Comparison of ENCODE assay signal across 8 mouse cellular contexts in genomic region chr5:33982731-33983259, GRCm38 (mm10). TPM values are rescaled to one million over a fixed set of nuclear protein-coding genes. Genes with fewer than 3 reads are reported as not detected.
DNase-seq lines count a peak whose midpoint lies in the region; ATAC-seq and TF ChIP-seq lines count a peak whose summit lies in the region.

No protein-coding gene starts in this region.

- peak overlapping the region; percentile 97 for H3K4me2 ChIP-seq in heart, embryonic 13.5 days
- peak overlapping the region; percentile 58 for H3K4me2 ChIP-seq in liver, embryonic 14.5 days (ENCODE audit: low read depth)

- H3K4me3 ChIP-seq in heart, embryonic 13.5 days, result peak overlapping the region; percentile 89
- peak overlapping the region; percentile 91 for H3K4me3 ChIP-seq in forebrain, embryonic 10.5 days
- peak overlapping the region; percentile 55 to 63 for H3K4me3 ChIP-seq in liver, embryonic 14.5 days (ENCODE audit: insufficient read depth in 1 of 2, low read depth in 2 of 2, low read length in 2 of 2)

- ATAC-seq in heart, embryonic 13.5 days (ENCODE audit: extremely low read depth, insufficient number of reproducible peaks, low FRiP score, low TSS enrichment), result no peak
- no peak for ATAC-seq in liver, embryonic 14.5 days (ENCODE audit: insufficient read depth)
- no peak for ATAC-seq in megakaryocyte progenitor cell, adult 5-6 weeks (replicated peaks; ENCODE audit: poor library complexity)
- ATAC-seq in cerebellum, adult (ENCODE audit: insufficient number of reproducible peaks, low FRiP score, low TSS enrichment), result no peak

- no peak for DNase-seq in heart, adult 11 months
- DNase-seq in NIH3T3 (ENCODE audit: low read depth), result peak; percentile 39
- DNase-seq in forebrain, embryonic 10.5 days (ENCODE audit: extremely low spot score, low spot score), result no peak
- DNase-seq in liver, embryonic 14.5 days (ENCODE audit: low read depth in 3 of 3, low spot score in 3 of 3), result no peak
- DNase-seq in cerebellum, adult 11 months, result no peak

- no peak for TF ChIP-seq CTCF in liver, embryonic 14.5 days (IDR thresholded peaks at IDR 0.05; ENCODE audit: low read depth)

- 0 out of 2 replicates have a peak, but pooled peaks cover 6% of the 10 kb centered on the region for H3K36me3 ChIP-seq in heart, embryonic 13.5 days
- H3K36me3 ChIP-seq in forebrain, embryonic 10.5 days (replicated peaks), result peaks cover 32% of the 10 kb centered on the region
- no peaks in the 10 kb centered on the region for H3K36me3 ChIP-seq in liver, embryonic 14.5 days (replicated peaks; ENCODE audit: control insufficient read depth, insufficient read depth, low read depth)

- H3K27ac ChIP-seq in heart, embryonic 13.5 days (replicated peaks), result peak overlapping the region; percentile 48
- peak overlapping the region; percentile 96 for H3K27ac ChIP-seq in forebrain, embryonic 10.5 days
- no peak overlapping the region for H3K27ac ChIP-seq in liver, embryonic 14.5 days

- peaks cover 10% of the 10 kb centered on the region for H3K4me1 ChIP-seq in heart, embryonic 13.5 days
- peaks cover 39% of the 10 kb centered on the region for H3K4me1 ChIP-seq in forebrain, embryonic 10.5 days
- H3K4me1 ChIP-seq in liver, embryonic 14.5 days (replicated peaks; ENCODE audit: control insufficient read depth in 2 of 2, insufficient read depth in 2 of 2, low read length in 1 of 2), result no peaks in the 10 kb centered on the region

- 3% methylated on average over 26 of the region's 26 CpGs for WGBS in heart, embryonic 13.5 days
- 7% methylated on average over 26 of the region's 26 CpGs for WGBS in forebrain, embryonic 10.5 days
- 5% methylated on average over 26 of the region's 26 CpGs for WGBS in liver, embryonic 14.5 days (ENCODE audit: insufficient replicate concordance)

- peaks cover 14% of the 10 kb centered on the region for H3K27me3 ChIP-seq in heart, embryonic 13.5 days (replicated peaks)
- peaks cover 14% of the 10 kb centered on the region; the same call in 1 of the 2 replicates for H3K27me3 ChIP-seq in forebrain, embryonic 10.5 days (ENCODE audit: poor library complexity, severe bottlenecking)
- peaks cover 23% of the 10 kb centered on the region for H3K27me3 ChIP-seq in liver, embryonic 14.5 days (ENCODE audit: control insufficient read depth, insufficient read depth, low read length)

- TF ChIP-seq EP300 in liver, embryonic 14.5 days (IDR thresholded peaks at IDR 0.05; ENCODE audit: low read depth), result no peak

- no peaks in the 10 kb centered on the region for H3K9me3 ChIP-seq in heart, embryonic 13.5 days
- H3K9me3 ChIP-seq in forebrain, embryonic 10.5 days, result 0 out of 2 replicates have a peak, but pooled peaks cover 5% of the 10 kb centered on the region
- no peaks in the 10 kb centered on the region for H3K9me3 ChIP-seq in liver, embryonic 14.5 days (ENCODE audit: control insufficient read depth, low read length)

- peak overlapping the region; percentile 89 for H3K9ac ChIP-seq in heart, embryonic 13.5 days
- no peak overlapping the region for H3K9ac ChIP-seq in liver, embryonic 14.5 days (replicated peaks)

RNA-seq across cellular contexts. Expression of gene Gm1673, which starts 0.4 kb away (rescaled TPM):
- polyA plus RNA-seq in heart, embryonic 13.5 days (2015; fragmentation: Nextera tagmentation; extraction: Ambion mirVana), result 81.5 and 82.8 TPM in 2 replicates
- 256 and 263 TPM in 2 replicates for polyA plus RNA-seq in forebrain, embryonic 10.5 days (2016; fragmentation: Nextera tagmentation; extraction: Ambion mirVana)
- 2.6 and 3.4 TPM in 2 replicates for polyA plus RNA-seq in liver, embryonic 14.5 days (2012; rRNA removed)
- polyA plus RNA-seq in liver, embryonic 14.5 days (2014; fragmentation: Nextera tagmentation; extraction: Ambion mirVana), result 1.7 and 2.7 TPM in 2 replicates
- 0.79 and 1.1 TPM in 2 replicates for total RNA-seq in megakaryocyte progenitor cell, adult 5-6 weeks (2015)
- total RNA-seq in megakaryocyte progenitor cell, adult 5-6 weeks (2017), result 1.1 and 3.7 TPM in 2 replicates

RNA-seq across cellular contexts. Expression of gene Nat8l, which starts 13.0 kb away (rescaled TPM):
- 0.35 and 0.70 TPM in 2 replicates for polyA plus RNA-seq in heart, embryonic 13.5 days (2015; fragmentation: Nextera tagmentation; extraction: Ambion mirVana)
- 1.5 and 1.6 TPM in 2 replicates for polyA plus RNA-seq in forebrain, embryonic 10.5 days (2016; fragmentation: Nextera tagmentation; extraction: Ambion mirVana)
- 0.15 and 0.17 TPM in 2 replicates for polyA plus RNA-seq in liver, embryonic 14.5 days (2012; rRNA removed)
- polyA plus RNA-seq in liver, embryonic 14.5 days (2014; fragmentation: Nextera tagmentation; extraction: Ambion mirVana), result 0.04 and 0.05 TPM in 2 replicates
- 1.7 and 1.8 TPM in 2 replicates for total RNA-seq in megakaryocyte progenitor cell, adult 5-6 weeks (2015)
- total RNA-seq in megakaryocyte progenitor cell, adult 5-6 weeks (2017), result 2.2 TPM in 2 replicates

RNA-seq across cellular contexts. Expression of gene Nelfa, which starts 46.6 kb away (rescaled TPM):
- polyA plus RNA-seq in heart, embryonic 13.5 days (2015; fragmentation: Nextera tagmentation; extraction: Ambion mirVana), result 33.3 and 33.5 TPM in 2 replicates
- polyA plus RNA-seq in forebrain, embryonic 10.5 days (2016; fragmentation: Nextera tagmentation; extraction: Ambion mirVana), result 86.9 and 89.9 TPM in 2 replicates
- polyA plus RNA-seq in liver, embryonic 14.5 days (2012; rRNA removed), result 20.2 and 22.6 TPM in 2 replicates
- 21.3 and 24.1 TPM in 2 replicates for polyA plus RNA-seq in liver, embryonic 14.5 days (2014; fragmentation: Nextera tagmentation; extraction: Ambion mirVana)
- total RNA-seq in megakaryocyte progenitor cell, adult 5-6 weeks (2015), result 31.1 and 33.7 TPM in 2 replicates
- total RNA-seq in megakaryocyte progenitor cell, adult 5-6 weeks (2017), result 34.5 and 37.7 TPM in 2 replicates

Comparison
In these comparisons a context has a peak if more than half of its experiments do, and no peak if none do; other contexts are left out.
1. RNA of gene Gm1673, which starts 0.4 kb away (polyA plus RNA-seq): 256 to 263 TPM in forebrain, embryonic 10.5 days and 81.5 to 82.8 TPM in heart, embryonic 13.5 days; 1.7 to 3.4 TPM in liver, embryonic 14.5 days; every median in the first group is over 10 times any median in the second.
2. Peak in every context shown above with its lines, with median percentiles within 50 percentile points of each other: H3K4me3 ChIP-seq.